Mouse (Mus musculus) limb, embryonic 14.5 days (tissue): Measurements from ENCODE around the gene Apba2. TPM values are rescaled to one million over a fixed set of nuclear protein-coding genes. Genes with fewer than 3 reads are reported as not detected.
A peak's percentile ranks its signal among the peaks of the same experiment; 100 is the strongest.

Source experiments
- ATAC-seq: fragments of 200-750 bp; cut with Nextera tagmentation; 2 replicates; pipeline ENCODE4 v1.8.0; 2017; ENCODE audit warnings: low read depth, moderate number of reproducible peaks, moderate TSS enrichment; ENCODE audit not compliant: low FRiP score
- DNase-seq: peaks from one replicate; pipeline ENCODE4 v3.0.0-alpha.2; 2015; ENCODE audit warnings: low spot score
- H3K27ac ChIP-seq: fragments of 300-500 bp; sonication (generic); replicated peaks from 2 replicates; pipeline ENCODE4 v1.5.1; 2014; ENCODE audit warnings: low read depth, mild to moderate bottlenecking, low read length, moderate library complexity, mixed read lengths
- H3K27me3 ChIP-seq: fragments of 300-500 bp; sonication (generic); 2 replicates; pipeline ENCODE4 v1.6.1; 2014; ENCODE audit warnings: low read length, mixed read lengths; ENCODE audit not compliant: control insufficient read depth, insufficient read depth
- H3K36me3 ChIP-seq: fragments of 300-500 bp; sonication (generic); 2 replicates; pipeline ENCODE4 v1.6.1; 2014; ENCODE audit warnings: mild to moderate bottlenecking, low read length, moderate library complexity, mixed read lengths; ENCODE audit not compliant: control insufficient read depth, insufficient read depth
- H3K4me1 ChIP-seq: fragments of 300-500 bp; sonication (generic); 2 replicates; pipeline ENCODE4 v1.6.1; 2014; ENCODE audit warnings: antibody characterized with exemption, low read length, mixed read lengths; ENCODE audit not compliant: control insufficient read depth, insufficient read depth
- H3K4me2 ChIP-seq: fragments of 300-500 bp; sonication (generic); replicated peaks from 2 replicates; pipeline ENCODE4 v1.6.1; 2014; ENCODE audit warnings: low read depth, mild to moderate bottlenecking, low read length, moderate library complexity; ENCODE audit not compliant: severe bottlenecking
- H3K4me3 ChIP-seq: fragments of 300-500 bp; sonication (generic); replicated peaks from 2 replicates; pipeline ENCODE4 v1.5.1; 2014; ENCODE audit warnings: low read length
- H3K9ac ChIP-seq: fragments of 300-500 bp; sonication (generic); 2 replicates; pipeline ENCODE4 v1.6.1; 2014; ENCODE audit warnings: mild to moderate bottlenecking, low read depth, low read length, moderate library complexity; ENCODE audit not compliant: severe bottlenecking
- H3K9me3 ChIP-seq: fragments of 300-500 bp; sonication (generic); 2 replicates; pipeline ENCODE4 v1.6.1; 2016; ENCODE audit warnings: low read length; ENCODE audit not compliant: control insufficient read depth
- POLR2A ChIP-seq: fragments of 200-500 bp; IDR thresholded peaks from 2 replicates; pipeline ENCODE4 v1.8.0; 2012; ENCODE audit warnings: inconsistent platforms, mild to moderate bottlenecking, moderate library complexity, borderline replicate concordance; ENCODE audit not compliant: insufficient read depth, insufficient read length; ENCODE audit errors: extremely low read depth
- WGBS: fragments of 180-500 bp; shearing (Covaris S2); extraction: QIAGEN DNeasy Blood & Tissue Kit; methylation state at CpG from one replicate; pipeline ENCODE4 v1.1.7; 2014; 5-methylcytosine and 5-hydroxymethylcytosine counted together
- polyA plus RNA-seq, 2 experiments: library from polyadenylated mRNA; depleted of rRNA in 1 of 2; stranded (reverse) in 1 of 2; unstranded in 1 of 2; fragments of >200 nt; fragmentation: Nextera tagmentation in 1 of 2; extraction: Ambion mirVana in 1 of 2; gene quantifications; 2 replicates each; pipeline versions ENCODE4 v1.2.1 to v1.2.3; 2012 to 2014

The Apba2 gene
- polyA plus RNA-seq, 2 experiments: 7.4 to 10.3 TPM

DNA sequence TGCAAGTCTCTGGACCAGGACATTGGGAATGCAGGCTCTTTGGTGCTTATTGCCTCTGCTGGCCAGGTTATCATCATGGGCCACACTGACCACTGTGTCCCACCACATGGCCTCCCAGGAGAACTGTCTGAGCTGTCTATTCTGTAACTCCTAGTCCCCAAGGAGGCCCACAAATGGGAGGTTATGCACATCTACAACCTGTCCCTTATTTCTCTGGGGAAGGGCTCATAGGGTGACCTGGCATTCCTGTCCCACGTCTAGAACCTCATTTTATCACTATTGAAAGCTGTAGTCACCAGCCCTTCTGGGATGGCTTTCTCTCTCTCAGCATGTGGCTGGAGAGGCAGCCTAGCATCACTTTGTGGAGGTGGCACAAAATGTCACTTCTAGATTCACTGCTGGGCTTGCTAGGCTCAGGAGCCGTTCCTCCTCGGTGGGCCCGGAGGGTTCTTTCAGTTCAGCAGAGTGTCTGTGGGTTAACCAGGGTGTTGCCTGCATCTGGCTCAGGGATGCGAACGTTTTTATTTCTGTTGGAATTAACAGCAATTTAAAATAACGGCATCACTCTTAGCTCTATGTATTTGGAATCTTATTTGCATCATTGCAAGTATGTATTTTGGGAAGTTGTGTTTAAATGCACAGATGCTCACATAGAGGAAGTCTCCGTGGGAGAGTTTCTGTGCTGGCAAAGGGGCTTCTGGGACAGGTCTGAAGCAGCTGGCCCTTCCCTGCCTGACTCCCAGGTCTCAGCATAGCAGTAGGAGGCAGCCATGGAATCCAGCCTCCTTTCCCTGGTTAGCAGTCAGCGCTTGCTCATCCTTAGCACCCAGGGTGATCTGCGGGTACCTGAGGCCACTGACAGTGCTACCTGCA lies 65.1 kb downstream of the Apba2 start:
- Histone ChIP-seq H3K36me3 (no peaks in the 10 kb centered on the region), H3K27ac (no peak overlapping the region), H3K4me3 (no peak overlapping the region), H3K9ac (no peak overlapping the region), H3K27me3 (no peaks in the 10 kb centered on the region), H3K9me3 (no peaks in the 10 kb centered on the region), H3K4me1 (no peaks in the 10 kb centered on the region), H3K4me2 (no peak overlapping the region)
- ATAC-seq (no peak), DNase-seq (no peak)
- 80% methylated on average over 10 of the region's 10 CpGs for WGBS
- TF ChIP-seq POLR2A: no peak

DNA sequence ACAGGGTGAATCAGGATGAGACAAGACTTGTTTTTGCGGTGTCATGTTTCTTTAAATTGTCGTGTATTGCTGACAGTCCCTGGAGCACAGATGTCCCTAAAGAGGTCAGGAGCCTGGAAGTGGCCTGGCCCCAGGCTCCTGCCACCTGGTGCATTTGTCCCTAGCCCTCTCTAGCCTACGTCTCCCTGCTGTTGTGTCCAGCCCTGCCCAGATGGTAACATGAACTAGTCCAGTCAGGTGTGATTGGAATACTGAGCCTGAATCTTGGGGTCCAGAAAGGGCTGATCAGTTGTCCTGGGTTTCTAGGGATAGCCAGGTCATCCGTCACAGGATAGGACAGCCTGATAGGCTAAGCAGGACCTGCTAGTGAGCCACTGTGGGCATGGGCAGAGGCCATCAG lies 67.2 kb downstream of the Apba2 start:
- TF ChIP-seq POLR2A: no peak
- Histone ChIP-seq H3K9me3 (no peaks in the 10 kb centered on the region), H3K9ac (no peak overlapping the region), H3K27me3 (no peaks in the 10 kb centered on the region), H3K4me2 (no peak overlapping the region), H3K27ac (no peak overlapping the region), H3K4me1 (no peaks in the 10 kb centered on the region), H3K36me3 (no peaks in the 10 kb centered on the region), H3K4me3 (no peak overlapping the region)
- ATAC-seq (no peak), DNase-seq (no peak)
- WGBS: 60% methylated on average over 4 of the region's 4 CpGs

DNA sequence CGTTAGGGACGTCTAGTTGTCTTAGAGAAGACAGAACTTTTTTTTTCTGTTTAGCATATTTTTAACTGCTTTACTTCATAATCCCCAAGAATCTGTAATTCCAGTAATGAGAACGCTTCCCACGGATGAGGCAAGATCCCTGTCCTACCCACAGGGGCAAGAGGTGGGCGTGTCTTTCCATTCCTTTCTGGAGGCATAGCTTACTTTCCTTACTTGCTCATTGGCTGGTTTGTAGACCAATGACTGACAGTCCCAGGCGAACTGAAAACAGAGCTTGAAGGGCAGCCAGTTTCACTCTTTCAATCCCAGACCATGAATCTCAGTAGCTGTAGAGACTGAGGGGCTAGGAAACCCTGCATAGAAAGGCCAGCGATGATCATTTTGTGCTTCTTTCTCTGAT lies 68.2 kb downstream of the Apba2 start:
- Histone ChIP-seq H3K4me3 (no peak overlapping the region), H3K27ac (no peak overlapping the region), H3K27me3 (no peaks in the 10 kb centered on the region), H3K4me2 (no peak overlapping the region), H3K9me3 (no peaks in the 10 kb centered on the region), H3K9ac (no peak overlapping the region), H3K36me3 (no peaks in the 10 kb centered on the region), H3K4me1 (no peaks in the 10 kb centered on the region)
- ATAC-seq: no peak; the same call in 1 of the 2 replicates
- peak; percentile 38 for DNase-seq
- no peak for TF ChIP-seq POLR2A
- 36% methylated on average over 7 of the region's 7 CpGs for WGBS

DNA sequence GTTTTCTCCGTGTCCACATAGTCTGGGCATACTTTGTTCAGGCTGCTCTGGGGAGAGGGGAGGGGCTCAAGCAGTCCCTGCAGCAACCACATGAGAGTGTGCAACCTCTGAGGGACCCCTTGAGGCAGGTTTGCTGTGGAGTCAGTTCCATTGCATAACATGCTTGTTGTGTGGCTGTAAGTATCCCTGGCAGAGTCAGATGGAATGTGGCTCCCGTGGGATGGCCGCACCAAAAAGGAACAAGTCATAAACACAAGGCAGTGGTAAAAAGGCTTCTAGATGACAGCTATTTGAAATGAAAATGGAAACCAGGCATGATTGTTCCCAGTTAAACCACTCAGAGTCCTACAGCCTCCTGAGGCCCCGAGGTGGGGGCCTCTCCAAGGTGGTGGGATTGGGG lies 69.4 kb downstream of the Apba2 start:
- no peak overlapping the region for H3K27ac ChIP-seq
- no peaks in the 10 kb centered on the region for H3K9me3 ChIP-seq
- H3K4me1 ChIP-seq: no peaks in the 10 kb centered on the region
- H3K36me3 ChIP-seq: no peaks in the 10 kb centered on the region
- H3K27me3 ChIP-seq: no peaks in the 10 kb centered on the region
- H3K4me3 ChIP-seq: no peak overlapping the region
- no peak for TF ChIP-seq POLR2A
- ATAC-seq: no peak
- WGBS: 65% methylated on average over 4 of the region's 4 CpGs
- no peak overlapping the region for H3K4me2 ChIP-seq
- no peak overlapping the region for H3K9ac ChIP-seq
- no peak for DNase-seq

DNA sequence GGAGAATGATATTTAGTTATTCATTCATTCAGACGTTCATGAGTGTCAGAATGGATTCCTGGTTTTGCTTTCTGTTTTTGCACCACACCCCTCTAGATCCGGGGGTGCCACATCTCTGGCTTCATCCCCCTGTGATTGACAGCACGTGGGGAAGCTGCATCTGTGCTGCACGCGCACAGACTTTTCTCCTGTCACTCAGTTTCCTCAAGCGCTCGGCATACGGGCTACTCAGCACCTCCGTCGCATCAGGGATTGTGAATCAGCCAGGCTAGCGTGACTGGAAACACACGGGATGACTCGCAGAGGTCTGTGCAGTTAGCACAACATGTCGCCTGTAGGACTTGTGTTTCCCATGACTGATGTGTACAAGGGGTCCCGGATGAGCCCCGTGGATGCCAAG lies 72.6 kb downstream of the Apba2 start:
- H3K9ac ChIP-seq: no peak overlapping the region
- TF ChIP-seq POLR2A: no peak
- H3K27ac ChIP-seq: no peak overlapping the region
- H3K4me3 ChIP-seq: no peak overlapping the region
- H3K36me3 ChIP-seq: no peaks in the 10 kb centered on the region
- WGBS: 85% methylated on average over 16 of the region's 16 CpGs
- no peaks in the 10 kb centered on the region for H3K27me3 ChIP-seq
- no peak overlapping the region for H3K4me2 ChIP-seq
- ATAC-seq (no peak), DNase-seq (no peak)
- no peaks in the 10 kb centered on the region for H3K4me1 ChIP-seq
- no peaks in the 10 kb centered on the region for H3K9me3 ChIP-seq

DNA sequence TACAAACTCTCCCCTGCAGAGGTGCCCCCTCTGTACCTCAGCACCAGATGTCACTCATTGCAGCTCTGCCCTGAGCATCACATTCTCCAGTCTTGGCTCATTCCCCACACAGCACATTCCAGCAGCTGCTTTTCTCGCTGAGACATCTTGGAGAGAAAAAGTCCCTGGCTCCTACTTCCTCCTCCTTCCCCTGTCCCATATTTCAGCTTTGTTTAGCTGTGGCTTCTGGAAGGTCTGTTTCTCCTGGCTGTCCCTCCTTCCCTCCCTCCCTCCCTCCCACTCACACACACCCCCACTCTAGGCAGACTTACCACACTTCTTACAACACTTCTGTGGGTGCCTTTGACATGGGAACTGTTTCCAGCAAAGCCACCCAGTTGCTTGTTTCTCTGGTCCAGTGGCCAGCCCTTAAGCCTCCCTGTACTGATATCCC lies 75.0 kb downstream of the Apba2 start:
- no peaks in the 10 kb centered on the region for H3K4me1 ChIP-seq
- ATAC-seq (no peak), DNase-seq (peak; percentile 20)
- H3K4me3 ChIP-seq: no peak overlapping the region
- H3K36me3 ChIP-seq: no peaks in the 10 kb centered on the region
- no peaks in the 10 kb centered on the region for H3K27me3 ChIP-seq
- H3K9ac ChIP-seq: no peak overlapping the region
- no peak overlapping the region for H3K4me2 ChIP-seq
- no peak overlapping the region for H3K27ac ChIP-seq
- WGBS: 7% methylated on average over 1 of the region's 1 CpGs
- TF ChIP-seq POLR2A: no peak
- H3K9me3 ChIP-seq: no peaks in the 10 kb centered on the region
